Mouse (Mus musculus) heart, embryonic 12.5 days (tissue): ENCODE results near the gene Cdyl. TPM values are rescaled to one million over a fixed set of nuclear protein-coding genes. Genes with fewer than 3 reads are reported as not detected.

Experiments used
- polyA plus RNA-seq: library from polyadenylated mRNA; unstranded; fragments of >200 nt; fragmentation: Nextera tagmentation; extraction: Ambion mirVana; gene quantifications from 2 replicates; pipeline ENCODE4 v1.2.1, GENCODE M21; 2016

Cdyl gene
- polyA plus RNA-seq, 1 experiment from 2014 or later: 19.6 TPM

Other genes starting within 250 kb of the Cdyl start
- gene Rpp40, start 246.5 kb downstream of the Cdyl start, polyA plus RNA-seq: 11.4 and 12.0 TPM in 2 replicates